Mouse (Mus musculus): ENCODE data around the gene Tnfrsf25. TPM values are rescaled to one million over a fixed set of nuclear protein-coding genes. Genes with fewer than 3 reads are reported as not detected.
A peak's percentile ranks its signal among the peaks of the same experiment; 100 is the strongest.

Gene Tnfrsf25
- total RNA-seq, 1 experiment from 2014 or later, result 2.3 TPM

DNA sequence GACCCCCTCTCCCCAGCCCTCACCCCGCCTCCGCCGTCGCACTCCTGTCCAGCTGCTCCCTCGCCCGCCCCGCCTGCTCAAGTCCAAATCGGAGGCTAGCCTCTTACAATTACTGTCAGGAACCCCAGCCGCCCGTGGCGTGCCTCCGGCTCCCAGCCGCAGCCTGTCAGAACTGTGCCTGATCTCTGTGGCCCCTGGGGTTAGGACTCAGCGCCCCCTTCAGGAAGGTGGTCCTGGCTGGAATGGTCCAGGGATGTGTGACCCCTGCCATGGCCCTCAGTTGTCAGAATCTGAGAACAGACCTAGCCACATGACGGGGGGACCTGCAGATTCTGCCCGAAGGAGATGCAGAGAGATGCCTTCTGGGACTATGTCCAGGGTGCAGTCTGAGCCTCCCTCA, 1.7 kb upstream of the Tnfrsf25 start:
- ATAC-seq (ENCODE audit: extremely low read depth, insufficient number of reproducible peaks, low FRiP score, poor library complexity, severe bottlenecking), result no peak

DNA sequence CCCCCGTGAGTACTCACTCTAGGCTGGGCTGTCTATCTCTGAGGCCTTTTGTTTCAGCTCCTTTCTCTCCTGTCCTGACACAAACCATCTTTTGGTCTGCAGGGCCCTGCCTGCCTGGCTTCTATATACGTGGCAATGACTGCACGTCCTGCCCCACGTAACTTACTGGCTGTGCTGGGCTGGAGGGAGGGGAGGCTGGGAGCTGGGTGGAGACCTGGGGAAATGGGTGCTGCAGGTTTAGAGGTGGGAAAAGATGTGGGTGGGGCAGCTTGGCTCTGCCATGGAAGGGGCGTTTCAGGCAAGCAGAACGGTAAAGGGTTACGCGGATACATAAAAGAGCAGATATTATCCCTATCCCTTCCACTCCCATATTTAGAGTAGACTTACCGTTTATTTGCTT, 1.8 kb downstream of the Tnfrsf25 start:
- ATAC-seq (ENCODE audit: extremely low read depth, insufficient number of reproducible peaks, low FRiP score, poor library complexity, severe bottlenecking), result no peak

DNA sequence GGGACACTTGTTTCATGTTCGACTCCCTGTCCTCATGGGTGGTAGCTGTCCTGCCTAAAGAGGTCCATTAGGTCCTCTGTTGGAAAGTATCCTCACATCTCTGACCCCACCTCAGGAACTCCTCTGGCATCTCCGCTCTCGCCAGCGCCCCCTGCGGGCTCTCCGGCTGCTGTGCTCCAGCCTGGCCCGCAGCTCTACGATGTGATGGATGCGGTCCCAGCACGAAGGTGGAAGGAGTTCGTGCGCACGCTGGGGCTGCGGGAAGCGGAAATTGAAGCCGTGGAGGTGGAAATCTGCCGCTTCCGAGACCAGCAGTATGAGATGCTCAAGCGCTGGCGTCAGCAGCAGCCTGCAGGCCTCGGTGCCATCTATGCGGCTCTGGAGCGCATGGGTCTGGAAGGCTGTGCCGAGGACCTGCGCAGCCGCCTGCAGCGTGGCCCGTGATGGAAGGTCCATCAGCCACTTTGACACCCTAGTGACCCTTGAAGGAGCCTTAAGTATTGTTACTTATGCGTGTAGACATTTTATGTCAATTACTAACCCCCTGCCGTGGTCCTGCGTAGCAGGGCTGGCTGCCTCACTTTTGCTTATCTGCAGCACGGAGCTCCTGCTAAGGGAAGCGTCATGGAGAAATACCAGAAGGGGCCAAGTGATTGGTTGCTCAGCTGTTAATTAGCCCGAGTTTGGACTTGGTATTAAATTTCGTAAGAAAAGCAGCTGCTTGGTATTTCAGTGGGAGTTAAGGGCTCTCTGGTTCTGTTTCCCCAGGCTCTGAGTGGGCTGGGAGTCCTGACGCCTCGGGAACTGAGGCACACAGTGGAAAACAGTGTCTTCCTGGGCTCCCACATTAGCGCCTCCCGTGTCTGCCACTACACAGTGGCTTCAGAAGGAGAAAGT, 3.9 kb downstream of the Tnfrsf25 start:
- ATAC-seq (ENCODE audit: extremely low read depth, insufficient number of reproducible peaks, low FRiP score, poor library complexity, severe bottlenecking), result no peak

DNA sequence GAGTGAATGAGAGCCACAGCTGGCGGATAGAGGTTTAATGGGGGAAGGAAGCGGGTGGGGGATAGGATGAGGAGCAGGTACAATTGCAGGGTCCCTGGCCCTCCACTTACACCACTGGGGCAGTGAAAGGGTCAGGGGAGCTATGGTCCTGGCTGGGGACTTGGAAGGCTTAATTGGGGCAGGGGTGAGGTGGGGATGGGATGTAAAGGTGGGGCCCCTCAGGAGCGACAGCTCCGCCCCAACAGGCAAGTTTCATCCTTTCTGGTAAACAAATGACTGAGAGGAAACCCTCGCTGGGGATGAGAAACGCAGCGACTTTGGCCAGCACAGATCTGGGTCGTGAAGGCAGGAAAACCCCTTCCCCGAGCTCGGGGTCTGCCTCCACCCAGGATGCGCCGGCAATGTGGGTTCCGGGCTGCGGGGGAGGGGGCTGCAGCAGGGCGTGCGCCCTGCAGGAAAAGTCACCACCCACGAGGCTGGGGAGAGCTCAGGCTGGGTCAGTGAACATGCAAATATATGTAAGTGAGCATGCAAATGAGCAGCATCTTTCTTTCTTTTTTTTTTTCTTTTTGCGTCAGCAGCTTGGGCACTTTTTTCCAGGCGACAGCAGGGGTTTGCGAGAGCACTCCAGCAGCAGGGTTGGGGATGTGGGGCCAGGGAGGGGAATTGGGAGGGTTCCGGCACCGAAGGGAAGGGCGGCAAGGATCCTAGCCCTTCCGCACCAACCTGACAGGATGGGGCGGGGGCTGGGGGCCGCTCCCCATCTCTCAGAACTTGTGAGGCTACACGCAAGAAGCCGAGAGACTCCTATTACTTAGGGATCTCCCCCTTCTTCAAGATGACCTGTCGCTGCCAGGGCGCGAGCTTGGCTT, 4.8 kb downstream of the Tnfrsf25 start:
- 0 out of 2 replicates have a peak, but pooled peaks have one; percentile 17 for ATAC-seq (ENCODE audit: extremely low read depth, insufficient number of reproducible peaks, low FRiP score, poor library complexity, severe bottlenecking)

- no peak for ATAC-seq (ENCODE audit: extremely low read depth, insufficient number of reproducible peaks, low FRiP score, poor library complexity, severe bottlenecking)
These were observed 5.4 kb downstream of the Tnfrsf25 start for GRCm38 (mm10) chr4:152121183-152121505.

DNA sequence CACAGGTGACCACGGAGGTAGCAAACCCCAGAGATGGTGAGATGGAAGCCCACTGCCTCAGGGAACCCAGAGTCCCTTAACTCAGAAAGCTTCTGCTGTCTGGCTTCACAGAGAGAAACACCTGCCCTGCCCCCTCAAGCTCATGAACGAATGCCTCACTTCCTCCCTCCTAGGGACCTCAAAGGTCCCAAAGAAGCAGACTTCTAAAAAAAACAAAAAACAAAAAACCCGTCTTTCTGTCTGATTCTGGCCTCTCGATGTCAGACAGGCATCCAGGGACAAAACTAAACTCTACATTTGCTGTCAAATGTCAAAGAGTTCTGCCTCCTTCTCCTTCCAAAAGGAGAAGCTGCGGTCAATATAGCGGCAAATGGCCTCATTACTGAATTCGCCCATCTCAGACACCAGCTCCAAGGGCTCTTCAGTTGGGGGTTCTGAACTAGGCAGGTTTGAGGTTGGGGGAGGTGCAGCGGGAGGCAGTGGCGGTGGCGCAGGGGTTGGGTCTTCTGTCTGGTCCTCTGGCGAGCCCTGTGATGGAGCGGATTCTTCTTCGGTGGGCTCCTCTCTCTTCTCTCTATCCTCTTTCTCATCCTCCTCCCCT, 8.7 kb downstream of the Tnfrsf25 start:
- no peak for ATAC-seq (ENCODE audit: extremely low read depth, insufficient number of reproducible peaks, low FRiP score, poor library complexity, severe bottlenecking)

GRCm38 (mm10) chr4:152125161-152126025, 9.7 kb downstream of the Tnfrsf25 start:
- no peak for ATAC-seq (ENCODE audit: extremely low read depth, insufficient number of reproducible peaks, low FRiP score, poor library complexity, severe bottlenecking)

DNA sequence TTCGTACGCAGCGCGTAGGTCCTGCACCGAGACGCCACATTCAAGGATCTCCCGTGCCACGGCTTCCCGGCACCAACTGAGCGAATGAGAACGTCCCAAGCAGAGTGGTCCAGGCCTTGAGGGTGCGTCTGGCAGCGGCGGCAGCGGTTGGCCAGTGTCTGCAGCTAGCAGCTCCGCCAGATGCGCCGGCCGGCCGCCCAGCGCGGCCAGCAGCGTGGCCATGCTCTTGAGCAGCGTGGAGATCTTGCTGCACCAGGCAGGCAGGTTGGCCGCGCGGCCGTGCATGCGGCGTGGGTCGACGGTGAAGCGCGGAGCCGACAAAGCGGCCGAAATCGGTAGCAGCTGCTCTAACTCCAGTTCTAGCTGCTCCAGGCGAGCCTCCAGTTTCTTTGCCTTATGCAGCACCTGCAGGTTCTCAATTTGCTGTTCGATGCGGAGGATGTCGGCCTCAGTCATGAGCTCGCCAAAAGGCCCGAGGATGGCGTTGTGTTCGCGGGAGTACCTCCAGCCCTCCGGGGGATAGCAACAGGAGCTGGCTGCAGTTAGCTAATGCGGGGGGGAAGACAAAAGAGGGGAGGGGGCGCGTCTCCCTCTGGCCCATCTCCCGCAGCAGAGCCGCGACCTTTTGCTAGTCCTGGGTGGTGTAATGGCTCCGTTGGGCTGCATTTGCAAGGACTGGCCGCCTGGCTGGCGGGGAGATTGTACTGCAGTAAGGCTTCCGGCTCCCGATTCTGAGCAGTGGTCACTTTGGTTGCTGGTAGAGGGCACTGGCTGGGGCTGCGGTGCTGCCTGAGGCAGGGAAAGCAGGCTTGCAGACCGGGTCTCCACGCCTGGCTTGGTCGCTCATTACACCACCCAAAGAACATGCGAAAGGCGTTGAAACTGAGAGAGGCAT, 10.5 kb downstream of the Tnfrsf25 start:
- no peak for ATAC-seq (ENCODE audit: extremely low read depth, insufficient number of reproducible peaks, low FRiP score, poor library complexity, severe bottlenecking)

- no peak for ATAC-seq (ENCODE audit: extremely low read depth, insufficient number of reproducible peaks, low FRiP score, poor library complexity, severe bottlenecking)
These were observed 12.2 kb downstream of the Tnfrsf25 start for GRCm38 (mm10) chr4:152127884-152128283.

- ATAC-seq (ENCODE audit: extremely low read depth, insufficient number of reproducible peaks, low FRiP score, poor library complexity, severe bottlenecking), result no peak
These were observed 13.1 kb downstream of the Tnfrsf25 start for GRCm38 (mm10) chr4:152128784-152129183.

GRCm38 (mm10) chr4:152129395-152129930, 13.7 kb downstream of the Tnfrsf25 start:
- ATAC-seq (ENCODE audit: extremely low read depth, insufficient number of reproducible peaks, low FRiP score, poor library complexity, severe bottlenecking), result no peak

DNA sequence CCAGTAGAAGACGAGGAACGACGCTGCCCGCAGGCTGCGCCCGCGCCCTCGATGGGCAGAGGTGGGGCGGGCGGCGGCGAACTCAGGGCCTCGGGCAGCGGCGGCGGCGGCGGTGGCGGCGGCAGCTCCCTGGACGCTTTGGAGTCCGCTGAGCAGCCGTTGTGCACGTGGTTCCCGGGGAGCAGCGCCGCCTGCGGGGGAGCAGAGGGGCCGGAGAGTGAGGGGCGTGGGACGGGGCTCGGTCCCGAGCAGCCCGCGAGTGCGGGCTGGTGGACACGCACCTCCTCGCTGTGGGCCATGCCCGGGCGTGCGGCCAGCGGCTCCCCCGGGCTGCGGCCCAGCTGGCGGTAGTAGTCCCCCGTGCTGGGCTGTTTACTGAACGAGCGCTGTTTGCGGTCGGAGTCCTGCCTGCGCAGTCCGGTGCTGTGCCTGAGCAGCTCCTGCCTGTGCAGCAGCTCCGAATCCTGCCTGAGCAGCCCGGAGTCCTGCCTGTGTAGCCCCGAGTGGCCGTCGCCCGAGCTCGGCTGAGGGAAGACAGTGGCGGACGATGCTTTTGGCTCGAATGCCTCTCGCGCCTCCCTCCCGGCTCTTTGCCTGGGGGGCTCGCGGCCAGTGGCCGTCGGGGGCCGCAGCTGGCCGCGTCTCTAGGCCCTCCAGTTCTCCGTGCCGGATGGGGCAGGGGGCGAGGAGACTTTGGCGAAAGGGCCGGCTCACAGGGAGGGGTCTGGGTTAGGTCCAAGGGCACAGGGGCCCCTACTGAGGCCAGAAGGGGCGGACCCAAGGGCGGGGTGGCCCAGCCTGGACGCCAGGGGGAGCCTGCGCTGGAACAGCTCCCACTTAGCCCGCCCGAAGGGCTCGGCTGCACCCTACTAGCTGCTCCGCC, 15.3 kb downstream of the Tnfrsf25 start:
- 0 out of 2 replicates have a peak, but pooled peaks have one; percentile 25 for ATAC-seq (ENCODE audit: extremely low read depth, insufficient number of reproducible peaks, low FRiP score, poor library complexity, severe bottlenecking)

- no peak for ATAC-seq (ENCODE audit: extremely low read depth, insufficient number of reproducible peaks, low FRiP score, poor library complexity, severe bottlenecking)
These were observed 16.4 kb downstream of the Tnfrsf25 start for GRCm38 (mm10) chr4:152131809-152132771.

DNA sequence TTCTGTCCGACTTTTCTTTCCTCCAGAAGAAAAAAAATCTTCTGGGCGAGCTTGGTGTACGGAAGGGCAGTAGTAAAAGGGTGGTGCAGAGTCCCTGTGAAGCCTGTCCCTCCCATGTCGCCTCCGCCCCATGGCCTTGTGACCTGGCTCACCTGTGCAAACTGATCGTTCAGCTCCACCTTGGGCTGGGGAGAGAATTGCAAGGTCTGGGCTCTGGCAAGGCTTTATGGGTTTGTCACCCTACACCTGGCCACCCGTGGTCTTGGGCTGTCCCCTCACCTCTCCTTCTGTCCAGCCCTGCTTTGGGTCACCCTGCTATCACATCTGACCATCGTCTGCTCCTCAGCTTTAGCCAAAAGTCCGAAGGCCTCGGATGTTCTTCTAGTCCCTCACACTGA, 17.0 kb downstream of the Tnfrsf25 start:
- no peak for ATAC-seq (ENCODE audit: extremely low read depth, insufficient number of reproducible peaks, low FRiP score, poor library complexity, severe bottlenecking)

DNA sequence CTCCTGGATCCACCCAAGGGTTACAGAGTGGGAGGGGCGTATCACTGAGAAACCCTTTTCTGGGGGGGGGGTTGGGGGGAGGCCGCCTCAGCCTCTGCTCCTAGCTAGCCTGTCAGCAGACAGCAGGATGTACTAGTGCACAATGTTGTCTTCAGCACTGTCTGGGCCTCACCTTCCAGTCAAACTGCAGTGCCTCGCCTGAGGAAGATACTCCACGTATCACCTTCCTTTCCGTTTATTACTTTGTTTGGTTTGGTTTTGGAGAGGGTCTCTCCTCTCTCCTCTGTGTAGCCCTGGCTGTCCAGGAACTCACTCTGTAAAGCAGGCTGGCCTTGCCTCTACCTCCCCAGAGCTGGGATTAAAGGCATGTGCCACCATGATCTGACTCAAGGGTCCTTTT, 17.5 kb downstream of the Tnfrsf25 start:
- ATAC-seq (ENCODE audit: extremely low read depth, insufficient number of reproducible peaks, low FRiP score, poor library complexity, severe bottlenecking), result no peak

DNA sequence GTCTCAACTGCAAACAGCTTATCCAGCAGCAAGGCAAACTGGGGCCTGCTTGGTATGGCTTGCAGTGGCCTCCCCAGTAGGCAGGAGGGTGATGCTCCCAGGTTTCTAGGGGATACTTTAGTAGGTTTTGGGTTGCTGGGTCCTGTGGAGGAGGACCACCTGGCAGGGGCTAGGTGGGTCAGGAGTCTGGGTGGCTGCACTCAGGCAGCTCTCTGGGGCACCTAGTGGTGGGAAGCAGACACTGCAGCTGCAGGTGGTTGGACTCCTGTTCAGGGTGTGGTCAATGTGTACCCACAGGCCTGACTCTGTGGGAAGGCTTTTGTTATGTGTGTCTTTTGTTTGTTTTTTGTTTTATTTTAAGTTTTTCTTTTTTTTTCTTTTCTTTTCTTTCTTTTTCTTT, 18.8 kb downstream of the Tnfrsf25 start:
- ATAC-seq (ENCODE audit: extremely low read depth, insufficient number of reproducible peaks, low FRiP score, poor library complexity, severe bottlenecking), result no peak

Measured in neutrophil, adult 5-6 weeks (primary cell).